Mouse (Mus musculus) cerebellum, adult 9-11 months (tissue): Measurements from ENCODE around the gene Arl14.
"Not testable (repeated sequence)": the region's sequence is repeated elsewhere in the genome, so short reads cannot be mapped to it uniquely, and the experiment has no call there.

ENCODE experiments used
- DNase-seq: peaks from one replicate; pipeline ENCODE4 v3.0.0; 2022

Gene Arl14

DNA sequence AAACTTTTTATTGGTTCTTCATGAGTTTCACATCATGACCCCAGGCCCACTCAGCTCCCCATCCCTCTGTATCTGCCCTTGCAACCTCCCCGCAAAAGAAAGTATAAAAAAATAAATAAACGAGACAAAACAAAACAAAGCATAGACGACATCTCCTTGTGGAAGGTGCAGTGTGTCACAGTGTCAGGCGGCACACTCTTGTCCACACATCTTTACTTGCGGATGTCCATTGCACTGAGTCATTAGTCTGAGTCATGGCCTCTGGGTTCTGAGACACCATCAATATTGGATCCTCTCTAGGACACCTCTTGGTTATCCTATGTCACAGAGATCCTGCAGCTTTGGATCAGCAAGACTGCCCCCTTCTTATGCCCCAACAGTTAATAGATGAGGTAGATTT, 7.7 kb upstream of the Arl14 start:
- no peak for DNase-seq

DNA sequence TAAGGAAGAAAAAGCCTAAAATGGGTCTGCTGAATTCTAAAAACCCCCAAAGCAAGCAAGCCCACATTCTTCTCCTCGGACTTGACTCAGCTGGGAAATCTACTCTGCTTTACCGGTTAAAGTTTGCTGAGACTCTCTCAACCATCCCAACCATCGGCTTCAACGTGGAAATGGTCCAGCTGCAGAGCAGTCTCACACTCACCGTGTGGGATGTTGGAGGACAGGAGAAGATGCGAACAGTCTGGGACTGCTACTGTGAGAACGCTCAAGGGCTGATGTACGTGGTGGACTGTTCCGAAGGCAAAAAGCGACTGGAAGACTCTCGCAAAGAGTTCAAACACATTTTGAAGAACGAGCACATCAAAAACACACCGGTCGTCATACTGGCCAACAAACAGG, 282 bp downstream of the Arl14 start:
- DNase-seq, result no peak

DNA sequence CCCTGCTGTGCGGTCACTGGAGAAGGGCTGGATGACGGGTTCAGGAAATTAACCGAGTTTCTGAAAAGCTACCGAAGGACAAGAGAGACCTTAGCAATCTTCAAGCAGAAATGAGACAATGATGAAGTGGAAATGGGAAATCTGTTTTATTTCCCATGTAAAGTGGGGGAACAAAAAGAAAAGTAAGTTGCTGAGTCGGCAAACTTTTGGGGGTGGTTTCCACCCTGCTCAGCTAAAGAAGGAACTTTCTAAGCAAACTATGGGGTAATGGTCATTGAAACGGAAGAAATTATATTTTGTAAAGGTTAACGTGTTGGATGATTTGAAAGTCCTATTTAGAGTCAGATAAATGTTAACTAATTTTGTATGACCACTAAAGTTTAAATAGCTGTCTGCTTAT, 768 bp downstream of the Arl14 start:
- no peak for DNase-seq

DNA sequence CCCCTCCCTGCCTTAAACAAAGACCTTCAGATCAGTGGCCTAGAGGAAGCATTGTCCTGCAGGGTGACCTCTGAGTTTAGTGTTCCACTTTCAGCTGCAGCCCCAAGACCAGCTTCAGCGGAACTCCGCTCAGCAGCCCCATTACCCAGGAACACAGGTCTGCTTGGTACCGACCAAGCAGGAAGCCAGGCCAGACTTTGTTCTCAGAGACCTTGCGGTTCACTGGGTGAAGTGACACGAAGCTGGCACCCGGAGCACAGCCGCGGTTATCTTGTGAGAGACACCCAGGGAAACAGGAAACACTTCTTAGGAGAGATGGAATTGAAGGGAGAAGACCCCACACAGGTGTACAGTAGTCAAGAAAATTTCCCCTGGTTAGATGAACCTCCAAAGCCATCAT, 1.4 kb downstream of the Arl14 start:
- DNase-seq, result no peak

DNA sequence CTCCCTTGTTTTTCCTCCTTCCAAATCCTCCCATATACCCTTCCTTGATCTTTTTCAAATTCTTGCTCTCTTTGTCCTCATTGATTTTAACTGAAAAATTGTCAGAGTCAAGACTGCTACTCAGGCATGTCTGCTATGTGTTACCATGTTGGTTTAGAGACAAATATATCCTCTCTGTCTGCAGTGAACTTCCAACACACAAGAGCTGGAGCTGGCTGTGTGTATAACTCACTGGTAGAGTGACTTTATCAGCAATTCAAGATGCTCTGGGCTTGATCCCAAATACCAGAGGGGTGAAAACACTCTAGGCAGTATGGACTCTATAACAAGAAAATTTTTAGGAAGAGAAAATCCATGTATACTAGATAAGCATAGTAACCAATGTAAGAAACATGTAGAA, 2.8 kb downstream of the Arl14 start:
- DNase-seq, result no peak

DNA sequence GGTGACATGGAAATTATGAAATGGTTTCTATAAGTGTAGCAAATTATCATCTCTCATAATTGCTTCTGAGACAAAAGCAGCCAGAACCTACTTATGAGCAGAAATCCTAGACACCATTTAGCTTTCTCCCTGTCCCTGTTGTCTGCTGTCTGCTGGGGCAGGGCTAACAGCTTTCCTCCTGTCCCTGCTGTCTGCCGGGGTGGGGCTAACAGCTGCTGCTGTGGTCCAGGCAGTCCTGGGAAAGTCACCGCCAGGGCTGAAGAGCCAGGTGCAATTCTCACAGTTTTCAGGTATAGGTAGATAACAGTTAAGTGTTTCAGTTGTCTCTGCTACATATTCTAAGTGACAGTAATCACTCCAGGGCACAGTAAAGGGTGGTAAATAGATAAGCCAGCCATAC, 4.3 kb downstream of the Arl14 start:
- DNase-seq, result no peak

DNA sequence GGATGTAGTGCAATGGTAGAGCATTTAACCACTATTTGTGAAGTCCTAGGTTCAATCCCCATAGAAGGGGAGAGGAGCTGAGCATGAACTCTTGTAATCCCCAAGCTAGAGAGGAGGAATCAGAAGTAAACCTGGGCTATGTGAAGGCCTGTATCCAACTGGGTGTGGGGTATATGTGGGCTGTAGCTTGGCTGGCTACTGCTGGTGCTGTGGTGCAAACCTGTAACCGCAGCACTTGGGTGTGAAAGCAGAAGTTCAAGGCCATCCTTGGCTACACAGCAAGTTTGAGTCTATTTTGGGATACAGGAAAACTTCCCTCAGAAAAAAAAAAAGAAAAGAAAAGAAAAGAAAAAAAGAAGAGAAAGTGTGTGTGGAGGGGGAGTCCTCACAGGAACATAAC, 5.8 kb downstream of the Arl14 start:
- DNase-seq, result no peak

DNA sequence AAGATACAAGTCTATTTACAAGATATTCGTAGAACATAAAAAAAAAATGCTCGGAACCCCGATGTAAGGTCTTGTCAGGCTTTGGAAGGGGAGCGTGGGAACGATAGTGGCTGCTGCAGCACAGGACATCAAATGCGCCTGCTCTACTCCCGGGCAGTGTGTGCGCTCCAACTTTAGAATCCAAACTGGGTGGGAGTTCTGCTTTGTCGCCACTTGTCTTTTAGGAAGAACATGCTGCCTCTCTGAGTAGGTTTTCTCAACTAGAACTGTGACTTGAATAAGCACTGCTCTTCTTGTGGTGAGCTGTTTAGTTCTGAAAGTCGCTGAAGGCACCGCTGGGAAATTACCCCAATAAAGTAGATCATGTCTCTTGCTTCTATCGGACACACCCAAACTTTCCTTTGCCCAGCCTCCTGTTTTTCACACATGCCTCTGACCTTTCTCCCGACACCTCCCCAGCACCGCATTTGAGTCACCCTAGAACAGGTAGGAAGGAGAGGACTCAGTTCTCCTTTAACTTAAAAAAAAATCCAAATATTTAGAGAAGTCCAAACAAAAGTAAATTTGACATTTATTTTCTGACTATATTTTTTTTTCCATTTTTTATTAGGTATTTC, 9.4 kb downstream of the Arl14 start:
- no peak for DNase-seq

DNA sequence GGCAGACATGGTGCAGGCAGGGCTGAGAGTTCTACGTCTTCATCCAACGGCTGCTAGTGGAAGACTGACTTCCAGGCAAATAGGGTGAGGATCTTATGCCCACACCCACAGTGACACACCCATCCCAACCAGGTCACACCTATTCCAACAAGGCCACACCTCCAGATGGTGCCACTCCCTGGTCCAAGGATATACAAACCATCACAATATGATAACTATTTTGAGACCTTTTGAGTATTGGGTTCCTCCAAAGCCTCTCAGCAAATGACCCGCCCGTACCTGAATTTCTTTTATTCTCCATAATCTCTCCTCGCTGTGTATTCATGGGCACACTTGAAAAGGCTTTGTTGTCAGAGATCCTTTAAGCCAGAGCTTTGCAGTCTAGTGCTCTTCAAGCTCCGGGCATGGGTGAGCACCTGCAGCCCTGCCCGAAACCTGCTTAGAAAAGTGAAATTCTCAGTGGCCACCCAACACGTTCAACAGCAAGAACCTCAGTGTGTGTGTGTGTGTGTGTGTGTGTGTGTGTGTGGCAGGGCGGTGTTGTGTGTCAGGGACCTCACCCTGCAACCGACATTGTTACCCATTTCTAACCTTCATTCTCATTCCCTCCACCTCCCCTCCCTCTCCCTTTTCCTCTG, 11.5 kb downstream of the Arl14 start:
- not testable (repeated sequence) for DNase-seq

DNA sequence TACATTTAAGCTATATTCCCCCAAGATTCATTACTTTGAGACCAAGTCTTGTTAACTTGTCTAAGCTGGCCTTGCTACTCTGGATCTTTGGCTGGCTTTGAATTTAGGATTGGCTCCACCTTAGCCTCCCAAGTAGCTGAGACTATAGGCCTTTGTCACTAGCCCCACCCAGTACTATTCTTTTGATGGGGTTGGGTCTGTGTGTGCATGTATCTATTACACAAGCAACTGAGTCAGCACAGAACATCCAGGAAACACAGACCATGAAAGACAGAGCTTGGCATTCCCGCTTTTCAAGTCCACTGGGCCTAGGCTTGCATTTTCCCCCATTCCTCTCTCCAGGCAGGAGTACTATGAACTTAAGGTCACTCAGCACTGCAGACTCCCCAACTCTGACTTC, 12.3 kb downstream of the Arl14 start:
- DNase-seq, result no peak

DNA sequence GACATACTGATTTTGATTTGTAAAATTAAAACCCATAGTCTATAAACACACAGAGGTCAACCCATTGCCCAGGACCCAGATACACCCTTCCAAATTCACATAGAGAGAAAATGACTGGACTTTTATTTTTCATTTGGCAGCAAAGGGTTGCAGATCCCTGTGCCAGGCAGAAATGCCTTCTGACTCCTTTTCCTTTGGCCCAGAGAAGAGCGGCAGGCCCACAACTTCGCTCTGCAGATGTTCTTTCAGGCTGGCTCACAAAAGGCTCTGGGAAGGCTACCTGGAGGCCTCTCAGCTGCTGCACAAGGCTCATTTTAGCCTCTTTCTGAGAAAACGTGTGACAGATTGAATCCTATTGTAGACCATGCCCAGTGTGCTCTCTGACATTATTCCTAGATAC, 13.6 kb downstream of the Arl14 start:
- DNase-seq, result no peak

DNA sequence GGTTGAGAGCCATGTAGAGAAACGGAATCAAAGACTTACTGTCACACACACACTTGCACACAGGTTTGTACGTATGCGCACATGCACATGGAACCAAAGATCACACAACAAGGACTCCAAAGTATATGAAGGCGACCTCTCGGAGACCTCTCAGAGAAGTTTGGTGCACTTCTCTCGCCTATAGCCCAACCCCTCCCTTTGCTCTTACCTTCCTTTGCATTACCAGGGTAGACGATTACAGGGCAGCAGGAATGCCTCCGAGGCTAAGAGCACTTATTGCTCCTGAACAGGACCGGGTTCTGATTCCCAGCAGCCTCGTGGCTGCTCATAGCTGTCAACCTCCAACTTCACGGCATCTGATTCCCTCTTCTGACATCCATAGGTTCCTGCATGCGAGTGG, 14.3 kb downstream of the Arl14 start:
- no peak for DNase-seq

DNA sequence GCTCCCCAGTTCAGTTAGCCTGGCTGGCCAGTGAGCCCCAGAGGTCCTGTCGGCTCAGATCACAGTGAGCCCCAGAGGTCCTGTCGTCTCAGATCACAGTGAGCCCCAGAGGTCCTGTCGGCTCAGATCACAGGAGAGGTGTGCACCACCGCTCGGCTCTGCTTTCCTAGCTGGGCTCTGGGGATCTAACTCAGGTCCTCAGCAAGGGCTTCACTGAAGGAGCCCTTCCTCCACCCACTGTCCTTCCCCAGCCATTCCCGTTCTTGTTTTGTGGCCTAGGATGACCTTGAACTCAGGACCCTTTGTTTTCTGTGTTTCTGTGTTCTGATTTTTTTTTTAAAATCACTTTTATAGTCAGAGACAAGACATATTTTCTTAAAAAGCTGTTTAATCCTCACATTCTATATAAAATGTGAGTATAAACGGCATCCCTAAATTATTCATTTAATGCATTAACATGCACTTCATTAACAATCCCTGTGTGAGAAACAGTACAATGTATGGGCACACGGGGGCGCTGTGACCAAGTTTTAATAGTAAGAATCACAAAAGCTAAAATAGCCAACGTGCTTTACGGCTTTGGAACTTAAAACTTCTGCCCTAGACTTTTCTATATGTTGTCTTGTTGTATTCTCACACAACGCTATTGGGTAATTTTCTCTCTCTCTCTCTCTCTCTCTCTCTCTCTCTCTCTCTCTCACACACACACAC, 16.1 kb downstream of the Arl14 start:
- peak; percentile 32 for DNase-seq

DNA sequence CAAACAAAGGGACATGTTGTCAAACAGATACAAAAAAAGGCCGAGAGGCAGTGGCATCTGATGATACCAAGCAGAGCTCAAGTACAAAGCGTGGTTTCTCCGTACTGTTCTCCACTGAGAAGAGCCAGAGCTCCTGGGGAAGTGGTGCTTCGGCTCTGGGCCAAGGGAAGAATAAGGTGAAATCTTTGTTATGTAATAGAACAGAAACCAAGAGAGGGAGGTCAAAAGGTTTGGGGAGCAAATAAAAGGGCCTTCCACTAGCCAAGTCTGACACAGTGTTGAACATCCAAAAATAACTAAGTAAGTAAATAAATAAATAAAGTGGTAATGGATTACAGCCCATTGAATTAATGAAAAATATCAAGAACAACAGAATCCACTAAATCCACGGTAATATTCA, 17.0 kb downstream of the Arl14 start:
- no peak for DNase-seq

DNA sequence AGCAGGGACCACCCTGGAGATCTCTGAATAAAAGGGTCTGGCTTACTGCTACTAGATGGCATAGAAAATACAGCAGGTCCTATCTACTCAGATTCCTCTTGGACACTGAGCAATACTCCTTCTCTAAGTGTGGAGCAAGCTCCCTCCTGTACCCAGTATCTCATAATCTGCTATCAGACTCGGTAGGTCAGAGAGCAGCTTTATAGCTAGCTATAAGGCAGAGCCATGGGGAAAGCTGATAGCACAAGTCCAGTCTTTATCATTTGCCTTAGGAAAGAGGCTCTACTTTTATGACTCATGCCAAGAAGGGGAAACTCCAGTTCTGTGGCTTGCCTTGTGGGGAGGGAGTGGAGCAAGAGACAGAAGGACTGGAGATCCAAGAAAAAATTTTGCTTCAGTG, 18.8 kb downstream of the Arl14 start:
- no peak for DNase-seq

DNA sequence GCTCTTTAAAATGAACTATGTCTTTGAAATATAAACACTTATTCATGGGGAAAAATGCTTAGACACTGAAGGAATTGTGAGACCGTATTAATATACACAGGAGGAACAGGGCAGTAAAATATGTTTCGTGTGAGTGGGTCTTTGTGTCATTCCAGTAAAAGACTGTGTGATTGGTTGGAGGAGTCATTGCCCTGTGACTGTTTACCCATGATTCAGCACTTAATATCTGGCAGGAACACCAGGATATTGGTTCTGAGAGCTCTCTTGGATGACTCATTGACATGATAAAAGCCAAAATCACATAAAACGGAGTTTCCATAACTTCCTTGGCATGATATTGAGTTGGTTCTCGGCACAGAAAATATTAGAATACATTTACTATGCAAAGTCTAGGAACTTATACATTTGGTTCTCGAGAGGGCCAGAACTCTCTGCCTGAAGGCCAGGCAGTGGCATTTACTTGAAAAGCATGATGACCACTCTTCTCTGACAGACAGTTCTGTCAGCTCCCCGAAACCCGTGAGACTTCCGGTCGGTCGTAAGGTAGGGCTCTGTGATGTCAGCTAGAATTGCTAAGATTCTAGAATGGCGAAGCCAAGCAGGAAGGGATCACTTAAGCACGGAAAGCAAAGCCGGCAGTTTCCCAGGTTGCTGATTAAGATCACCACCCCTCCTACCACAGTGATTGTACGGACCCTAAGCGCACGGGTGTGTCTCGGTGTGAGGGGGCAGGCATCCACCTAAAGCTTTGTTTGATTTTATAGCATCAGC, 31.1 kb downstream of the Arl14 start:
- DNase-seq, result no peak

DNA sequence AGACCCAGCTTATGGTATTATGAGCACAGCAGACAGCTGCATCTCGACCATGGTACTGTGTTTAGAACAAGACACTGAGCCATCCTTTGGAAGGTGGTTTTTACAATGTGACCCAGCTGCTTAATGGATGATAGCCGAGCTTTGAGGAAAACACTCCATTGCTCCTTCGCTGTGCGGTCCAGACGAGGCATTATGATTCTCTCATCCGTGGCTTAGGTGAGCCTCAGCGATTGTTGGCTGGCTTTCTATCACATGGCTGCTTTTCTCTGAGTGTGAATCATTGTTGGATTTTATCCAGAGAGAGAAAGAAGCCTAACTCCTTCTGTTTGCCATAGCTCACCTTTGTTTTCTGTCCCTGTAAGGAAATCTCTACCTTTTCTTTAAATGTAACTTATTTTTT, 32.5 kb downstream of the Arl14 start:
- no peak for DNase-seq

DNA sequence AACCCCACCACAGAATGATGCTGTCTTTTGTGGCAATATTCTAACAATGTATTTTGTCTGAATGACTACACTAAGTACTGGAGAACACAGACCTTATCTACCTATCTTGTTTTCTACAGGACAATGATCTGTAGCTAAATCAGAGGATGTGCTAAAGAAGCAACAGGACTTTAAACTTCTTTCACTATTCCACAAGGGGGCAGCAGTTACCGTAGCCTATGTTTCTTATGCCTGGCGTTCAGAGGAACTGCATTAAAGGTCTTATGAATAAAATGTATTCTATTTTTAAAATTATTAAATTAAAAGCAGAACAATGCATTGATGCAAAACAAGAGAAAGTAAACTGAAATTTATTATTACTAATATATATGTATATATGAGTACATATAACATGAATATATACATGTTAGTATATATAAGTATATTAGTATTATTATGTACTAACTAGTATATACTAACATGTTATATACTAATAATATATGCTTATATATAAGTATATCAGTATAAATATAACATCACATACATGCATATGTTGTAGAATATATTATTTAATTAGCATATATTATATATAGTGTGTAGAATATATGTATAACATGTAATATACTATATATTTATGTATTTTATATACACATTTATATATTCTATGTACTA, 35.0 kb downstream of the Arl14 start:
- peak; percentile 43 for DNase-seq

DNA sequence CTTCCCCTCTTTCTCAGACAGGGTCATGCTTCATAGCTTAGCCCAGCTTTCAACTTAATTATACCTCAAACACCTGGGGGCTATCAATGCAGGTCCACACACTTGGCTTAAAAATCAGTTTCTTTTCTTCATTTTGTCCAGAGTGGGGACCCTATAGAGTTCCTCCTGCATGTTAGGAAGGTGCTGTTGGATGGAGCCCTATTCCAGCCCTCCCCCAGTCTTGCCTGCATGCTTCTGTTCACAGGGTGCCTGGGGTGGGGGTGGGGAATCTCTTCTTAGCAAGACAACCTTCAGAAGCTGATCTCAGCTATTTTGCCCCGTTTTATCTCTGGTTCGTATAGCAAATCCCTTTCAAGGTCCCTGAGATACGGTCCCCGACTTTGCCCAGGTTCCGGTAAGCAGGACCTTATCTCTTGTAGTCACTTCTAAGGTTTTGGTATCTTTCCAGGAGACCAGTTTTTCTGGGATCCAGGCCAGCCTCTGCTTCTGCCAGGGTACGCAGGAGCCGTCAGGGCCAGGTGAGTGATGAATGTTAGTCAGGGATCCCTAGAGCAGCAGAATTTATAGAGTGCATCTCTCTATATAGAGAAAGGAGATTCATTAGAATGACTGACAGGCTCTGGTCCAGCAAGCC, 40.9 kb downstream of the Arl14 start:
- DNase-seq, result no peak

DNA sequence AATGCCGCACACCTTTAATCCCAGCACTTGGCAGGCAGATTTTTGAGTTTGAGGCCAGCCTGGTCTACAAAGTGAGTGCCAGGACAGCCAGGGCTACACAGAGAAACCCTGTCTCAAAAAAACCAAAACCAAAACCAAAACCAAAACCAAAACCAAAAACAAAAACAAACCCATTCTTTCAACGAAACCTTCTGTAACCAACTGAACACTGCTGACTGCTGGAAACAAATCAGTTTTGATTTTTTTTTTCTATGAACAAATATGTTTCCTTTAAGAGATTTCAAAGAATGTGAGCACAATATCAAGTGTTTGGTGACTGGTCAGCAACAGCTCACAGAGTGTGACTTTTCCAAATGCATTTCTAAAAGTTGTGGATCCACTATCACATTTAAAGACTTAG, 42.1 kb downstream of the Arl14 start:
- DNase-seq, result not testable (repeated sequence)

DNA sequence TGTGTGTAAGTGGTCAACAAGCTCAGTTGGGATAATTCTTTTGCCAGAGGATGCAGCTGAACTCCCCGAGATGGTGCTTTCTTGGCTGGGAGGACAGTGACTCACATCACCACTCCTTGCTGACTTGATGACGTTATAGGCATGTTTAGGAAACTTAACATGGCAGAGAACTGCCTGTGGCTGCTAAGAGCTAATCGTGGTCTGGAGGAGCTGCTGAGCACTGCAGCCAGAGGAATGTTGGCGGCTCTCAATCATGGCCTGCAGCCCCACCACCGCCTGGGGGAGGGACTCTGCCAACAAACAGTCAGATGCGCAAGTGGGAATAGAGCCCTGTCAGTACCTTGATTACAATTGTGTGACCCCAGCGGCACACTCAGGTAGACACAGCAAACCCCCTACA, 49.6 kb downstream of the Arl14 start:
- DNase-seq, result no peak
